Comparison of ENCODE assay signal across 26 mouse cellular contexts in the genomic region with DNA sequence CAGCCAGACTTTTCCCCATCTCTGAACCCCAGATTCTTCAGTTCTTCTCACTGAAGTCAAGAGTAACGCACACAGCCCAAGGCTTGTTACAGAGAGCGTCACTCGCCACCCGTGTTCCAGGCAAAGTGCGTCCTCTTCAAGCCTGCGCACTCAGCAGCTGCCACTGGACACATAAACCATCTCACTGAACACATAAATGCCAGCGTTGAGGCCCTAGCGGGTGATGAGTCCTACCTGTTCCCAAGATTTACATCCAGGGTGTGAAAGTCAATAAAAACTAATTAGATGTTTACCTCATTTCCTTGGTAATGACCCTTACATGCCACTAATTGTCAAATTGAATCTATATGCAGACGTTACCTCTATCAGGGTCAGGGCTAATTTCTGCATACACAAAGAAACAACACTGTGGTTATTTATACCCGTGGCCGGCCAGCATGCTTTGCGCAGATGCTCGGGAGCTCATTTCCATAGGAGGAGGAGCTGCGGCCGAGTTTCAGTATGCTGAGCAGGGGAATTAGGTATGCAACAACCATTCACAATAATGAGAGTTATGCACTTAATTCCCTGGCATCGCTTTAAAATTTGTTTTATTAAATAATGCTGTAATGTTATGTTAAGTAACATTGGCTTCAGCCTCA. TPM values are rescaled to one million over a fixed set of nuclear protein-coding genes. Genes with fewer than 3 reads are reported as not detected.
DNase-seq lines count a peak whose midpoint lies in the region; ATAC-seq lines count a peak whose summit lies in the region.
"Had no signal": no experiment of that assay in that cellular context is flagged by ENCODE, and none has a peak within 500 bp of the region (broad histone marks: within the 10 kb centered on the region; RNA-seq: fewer than 3 reads in every experiment).

No protein-coding gene starts in this region.

- H3K36me3 ChIP-seq in neural tube, embryonic 11.5 days (ENCODE audit: control insufficient read depth, insufficient read depth, low read length), result no peaks in the 10 kb centered on the region
- no peaks in the 10 kb centered on the region for H3K36me3 ChIP-seq in limb, embryonic 11.5 days (ENCODE audit: control insufficient read depth, insufficient read depth, low read length)
- H3K36me3 ChIP-seq: heart, embryonic 12.5 days; stomach, embryonic 15.5 days had no signal

- 78% methylated on average over 16 of the region's 16 CpGs for WGBS in neural tube, embryonic 11.5 days
- 53% methylated on average over 16 of the region's 16 CpGs for WGBS in limb, embryonic 11.5 days

- intact Hi-C loops in heart, postnatal 25 days (cut with DNase I), result no loop called here

- H3K27ac ChIP-seq in neural tube, embryonic 11.5 days (ENCODE audit: low read depth, low read length), result no peak overlapping the region
- no peak overlapping the region for H3K27ac ChIP-seq in limb, embryonic 11.5 days (replicated peaks; ENCODE audit: low read depth, low read length)
- H3K27ac ChIP-seq: kidney, postnatal 0 days; stomach, embryonic 15.5 days had no signal

- H3K27me3 ChIP-seq in neural tube, embryonic 11.5 days (ENCODE audit: control insufficient read depth, insufficient read depth, low read length), result no peaks in the 10 kb centered on the region
- H3K27me3 ChIP-seq in limb, embryonic 11.5 days (ENCODE audit: control insufficient read depth, insufficient read depth, low read length), result no peaks in the 10 kb centered on the region
- H3K27me3 ChIP-seq: CH12.LX; heart, embryonic 12.5 days; stomach, embryonic 15.5 days had no signal

- peak; percentile 68 for DNase-seq in heart, adult 11 months
- no peak for DNase-seq in heart, postnatal 25 days (ENCODE audit: low spot score)
- DNase-seq in neural tube, embryonic 11.5 days (ENCODE audit: low spot score), result no peak
- DNase-seq in neural tube, embryonic 10.5 days (ENCODE audit: extremely low spot score, low spot score), result no peak
- DNase-seq in limb, embryonic 11.5 days (ENCODE audit: low spot score), result peak; percentile 31
- DNase-seq in embryo, embryonic 10 days (ENCODE audit: low spot score), result no peak
- DNase-seq in spleen, adult 18-20 months, result no peak
- DNase-seq: adrenal gland, postnatal 14 days; cerebellum, adult 11 months; cerebellum, postnatal 10 days; embryo, embryonic 11 days; heart, postnatal 14 days; kidney, adult 18-20 months; layer of hippocampus, postnatal 36 days; lung, adult 18-20 months; lung, postnatal 14 days; thymus, adult 18-20 months; thymus, postnatal 4 days had no signal

- H3K4me2 ChIP-seq in neural tube, embryonic 11.5 days (ENCODE audit: low read depth), result no peak overlapping the region
- H3K4me2 ChIP-seq in limb, embryonic 11.5 days (ENCODE audit: low read depth, severe bottlenecking), result no peak overlapping the region
- H3K4me2 ChIP-seq: heart, embryonic 12.5 days; liver, embryonic 11.5 days; stomach, embryonic 15.5 days had no signal

- H3K4me3 ChIP-seq in neural tube, embryonic 11.5 days (ENCODE audit: low read depth, low read length), result no peak overlapping the region
- no peak overlapping the region for H3K4me3 ChIP-seq in limb, embryonic 11.5 days (ENCODE audit: low read depth, low read length)
- H3K4me3 ChIP-seq: heart, embryonic 12.5 days; stomach, embryonic 15.5 days had no signal

- H3K4me1 ChIP-seq in neural tube, embryonic 11.5 days (ENCODE audit: control insufficient read depth, insufficient read depth, low read length), result no peaks in the 10 kb centered on the region
- H3K4me1 ChIP-seq in limb, embryonic 11.5 days (ENCODE audit: control insufficient read depth, insufficient read depth, low read length), result no peaks in the 10 kb centered on the region
- H3K4me1 ChIP-seq: stomach, embryonic 15.5 days had no signal

- 0 out of 2 replicates have a peak, but pooled peaks have one; percentile 42 for ATAC-seq in neural tube, embryonic 11.5 days (ENCODE audit: insufficient read depth, low FRiP score, low TSS enrichment)
- ATAC-seq in limb, embryonic 11.5 days (ENCODE audit: insufficient number of reproducible peaks, low FRiP score, low TSS enrichment, low read depth), result no peak

- no peaks in the 10 kb centered on the region for H3K9me3 ChIP-seq in neural tube, embryonic 11.5 days (ENCODE audit: control insufficient read depth, low read length)
- H3K9me3 ChIP-seq in limb, embryonic 11.5 days (ENCODE audit: control insufficient read depth, low read length), result no peaks in the 10 kb centered on the region
- H3K9me3 ChIP-seq: heart, embryonic 12.5 days; stomach, embryonic 15.5 days had no signal

- no peak overlapping the region for H3K9ac ChIP-seq in neural tube, embryonic 11.5 days (ENCODE audit: low read length)
- no peak overlapping the region for H3K9ac ChIP-seq in limb, embryonic 11.5 days (ENCODE audit: low read length)
- H3K9ac ChIP-seq: heart, embryonic 12.5 days; stomach, embryonic 15.5 days had no signal

RNA-seq across cellular contexts. Expression of a gene that starts 25.5 kb away (rescaled TPM):
- total RNA-seq in heart, postnatal 25 days (2021), result under 1 TPM; 0.44 to 0.61 TPM
- 8.2 and 9.4 TPM in 2 replicates for polyA plus RNA-seq in neural tube, embryonic 11.5 days (2014; fragmentation: Nextera tagmentation; extraction: Ambion mirVana)
- polyA plus RNA-seq in limb, embryonic 11.5 days (2014; fragmentation: Nextera tagmentation; extraction: Ambion mirVana), result 3.1 and 3.2 TPM in 2 replicates
- total RNA-seq: CH12.LX; granulocyte monocyte progenitor cell, adult 5-6 weeks; megakaryocyte-erythroid progenitor cell, adult 5-6 weeks; MEL had no signal

Comparison
In these comparisons a context has a peak if more than half of its experiments do, and no peak if none do; other contexts are left out.
1. DNase-seq: peak in heart, adult 11 months (single experiment) and limb, embryonic 11.5 days (single experiment); none in heart, postnatal 25 days (single experiment), neural tube, embryonic 11.5 days (single experiment), neural tube, embryonic 10.5 days (single experiment), embryo, embryonic 10 days (single experiment) and spleen, adult 18-20 months (0 of 2).